Mouse (Mus musculus) bone marrow, adult 2 months (tissue): ENCODE measurements around the gene Chst10. TPM values are rescaled to one million over a fixed set of nuclear protein-coding genes. Genes with fewer than 3 reads are reported as not detected.

Experiments used
- H3K27ac ChIP-seq: fragments of 200-500 bp; 2 replicates; pipeline ENCODE4 v1.5.1; 2012; ENCODE audit warnings: low read depth, mild to moderate bottlenecking, control low read depth, inconsistent platforms, low read length; ENCODE audit not compliant: control insufficient read depth, poor library complexity, insufficient read depth
- H3K4me1 ChIP-seq: fragments of 200-500 bp; 2 replicates; pipeline ENCODE4 v1.6.1; 2011; ENCODE audit warnings: low read length; ENCODE audit not compliant: control insufficient read depth, insufficient read depth
- H3K4me3 ChIP-seq: fragments of 200-500 bp; replicated peaks from 2 replicates; pipeline ENCODE3; 2011; ENCODE audit warnings: mild to moderate bottlenecking, low read depth, low read length, control low read depth; ENCODE audit not compliant: control insufficient read depth
- CTCF ChIP-seq: fragments of 200-500 bp; IDR thresholded peaks from 2 replicates; pipeline ENCODE4 v1.5.1; 2011; ENCODE audit warnings: low read length, control low read depth; ENCODE audit not compliant: control insufficient read depth, insufficient read depth
- POLR2A ChIP-seq: fragments of 200-500 bp; IDR thresholded peaks from 2 replicates; pipeline ENCODE4 v1.6.1; 2011; ENCODE audit warnings: low read depth, mild to moderate bottlenecking, control low read depth, low read length, borderline replicate concordance; ENCODE audit not compliant: control insufficient read depth
- WGBS: fragments of 180-500 bp; shearing (Covaris S2); methylation state at CpG from one replicate; pipeline ENCODE4 v1.1.7; 2018; 5-methylcytosine and 5-hydroxymethylcytosine counted together
- polyA plus RNA-seq: library from polyadenylated mRNA; stranded (reverse); fragments of >200 nt; gene quantifications from 2 replicates; pipeline ENCODE4 v1.2.4, GENCODE M21; 2011; ENCODE audit warnings: low replicate concordance; ENCODE audit not compliant: missing spikeins, insufficient read depth, insufficient read length

The Chst10 gene
- polyA plus RNA-seq = 7.1 and 10.6 TPM in 2 replicates

GRCm38 (mm10) chr1:38897431-38898248 is at the start of gene Chst10:
Gene Chst10, minus strand, starts transcription at chr1:38898161.
- under 1% methylated on average over 67 of the region's 67 CpGs for WGBS
- no peak; the same call in 1 of the 2 replicates for TF ChIP-seq POLR2A
- no peak for TF ChIP-seq CTCF
- peak within 1 kb of the TSS; percentile 76 for H3K4me3 ChIP-seq

GRCm38 (mm10) chr1:38939608-38940007 is 41.6 kb upstream of the Chst10 start:
- Histone ChIP-seq H3K27ac (no peak overlapping the region), H3K4me1 (no peaks in the 10 kb centered on the region), H3K4me3 (no peak overlapping the region)
- TF ChIP-seq CTCF (no peak), POLR2A (no peak)
- WGBS = 6% methylated on average over 5 of the region's 5 CpGs

More at GRCm38 (mm10) chr1:38897431-38898248, at the start of gene Chst10:
- Histone ChIP-seq H3K4me1 (no peaks in the 10 kb centered on the region; the same call in 1 of the 2 replicates), H3K27ac (peak within 1 kb of the TSS; percentile 58)

- Histone ChIP-seq H3K27ac (no peak within 1 kb of the TSS), H3K4me3 (no peak within 1 kb of the TSS), H3K4me1 (no peaks in the 10 kb centered on the region)
- no peak for TF ChIP-seq CTCF
- no peak for TF ChIP-seq POLR2A
- 71% methylated on average over 6 of the region's 6 CpGs for whole genome bisulfite sequencing
These were observed 40.9 kb upstream of the Chst10 start, which contains the start of gene Nms for GRCm38 (mm10) chr1:38938849-38939248. Gene Nms, plus strand, starts transcription at chr1:38939149.

- Histone ChIP-seq H3K4me1 (no peaks in the 10 kb centered on the region), H3K27ac (no peak overlapping the region), H3K4me3 (no peak overlapping the region)
- 16% methylated on average over 6 of the region's 6 CpGs for WGBS
- TF ChIP-seq CTCF (peak; percentile 72), POLR2A (no peak)
These were observed 38.8 kb upstream of the Chst10 start for GRCm38 (mm10) chr1:38936780-38937179.

- peak; percentile 51; the same call in 1 of the 2 replicates for TF ChIP-seq CTCF
- no peak for TF ChIP-seq POLR2A
- 32% methylated on average over 5 of the region's 5 CpGs for WGBS
- H3K4me3 ChIP-seq = no peak overlapping the region
- H3K4me1 ChIP-seq = no peaks in the 10 kb centered on the region
- no peak overlapping the region for H3K27ac ChIP-seq
These were observed 36.7 kb upstream of the Chst10 start for GRCm38 (mm10) chr1:38934668-38935067.

- WGBS = 63% methylated on average over 8 of the region's 8 CpGs
- Histone ChIP-seq H3K4me3 (no peak overlapping the region), H3K4me1 (no peaks in the 10 kb centered on the region), H3K27ac (no peak overlapping the region)
- TF ChIP-seq POLR2A = no peak
- no peak for TF ChIP-seq CTCF
These were observed 32.8 kb upstream of the Chst10 start for GRCm38 (mm10) chr1:38930767-38931166.

- TF ChIP-seq CTCF (no peak), POLR2A (no peak)
- 69% methylated on average over 4 of the region's 4 CpGs for WGBS
These were observed 31.5 kb upstream of the Chst10 start for GRCm38 (mm10) chr1:38929468-38929867.

GRCm38 (mm10) chr1:38928996-38929395 is 31.0 kb upstream of the Chst10 start:
- Histone ChIP-seq H3K4me1 (no peaks in the 10 kb centered on the region), H3K4me3 (no peak overlapping the region), H3K27ac (no peak overlapping the region)
- WGBS = 78% methylated on average over 4 of the region's 4 CpGs
- no peak for TF ChIP-seq POLR2A
- TF ChIP-seq CTCF = no peak

More at GRCm38 (mm10) chr1:38929468-38929867, 31.5 kb upstream of the Chst10 start:
- H3K4me3 ChIP-seq = no peak overlapping the region
- H3K27ac ChIP-seq = no peak overlapping the region
- H3K4me1 ChIP-seq = no peaks in the 10 kb centered on the region

GRCm38 (mm10) chr1:38903985-38904384 is 6.0 kb upstream of the Chst10 start:
- no peak for TF ChIP-seq CTCF
- no peak for TF ChIP-seq POLR2A
- WGBS = 74% methylated on average over 2 of the region's 2 CpGs

More at GRCm38 (mm10) chr1:38903985-38904384, 6.0 kb upstream of the Chst10 start:
- Histone ChIP-seq H3K27ac (no peak overlapping the region), H3K4me3 (no peak overlapping the region), H3K4me1 (no peaks in the 10 kb centered on the region)
